Mouse (Mus musculus): ENCODE measurements at regions not wholly inside any gene's neighbourhood (a gene's known extent, or its start where the extent isn't known, plus 50 kb on each side); places are given as distances from the start of the nearest gene placed in this dataset.

GRCm38 (mm10) chr3:81279266-81279665 is 243.1 kb downstream of the Pdgfc start:
- in situ Hi-C loops (cut with MboI, MseI) = no loop called here

GRCm38 (mm10) chr3:81289762-81290161 is 253.5 kb downstream of the Pdgfc start:
- in situ Hi-C loops (cut with MboI, MseI) = loop anchor here in 1 of 2 experiments (5.0 kb wide), 1 partner anchor 98 kb away; no protein-coding TSS in a partner anchor

GRCm38 (mm10) chr3:81292404-81292803 is 256.2 kb downstream of the Pdgfc start:
- in situ Hi-C loops (cut with MboI, MseI) = no loop called here

- in situ Hi-C loops (cut with MboI, MseI) = no loop called here
These were observed 257.1 kb downstream of the Pdgfc start for GRCm38 (mm10) chr3:81293186-81293819.

GRCm38 (mm10) chr3:81304017-81304791 is 268.0 kb downstream of the Pdgfc start:
- in situ Hi-C loops (cut with MboI, MseI) = no loop called here

GRCm38 (mm10) chr3:81305412-81306165 is 269.4 kb downstream of the Pdgfc start:
- in situ Hi-C loops (cut with MboI, MseI) = no loop called here

- in situ Hi-C loops (cut with MboI, MseI) = no loop called here
These were observed 290.6 kb downstream of the Pdgfc start for GRCm38 (mm10) chr3:81326866-81327265.

- in situ Hi-C loops (cut with MboI, MseI) = no loop called here
These were observed 315.5 kb downstream of the Pdgfc start for GRCm38 (mm10) chr3:81351739-81352138.

- in situ Hi-C loops (cut with MboI, MseI) = no loop called here
These were observed 331.7 kb downstream of the Pdgfc start for GRCm38 (mm10) chr3:81367918-81368317.

GRCm38 (mm10) chr3:81368642-81369041 is 332.4 kb downstream of the Pdgfc start:
- in situ Hi-C loops (cut with MboI, MseI) = no loop called here

- in situ Hi-C loops (cut with MboI, MseI) = no loop called here
These were observed 333.5 kb downstream of the Pdgfc start for GRCm38 (mm10) chr3:81369742-81370141.

GRCm38 (mm10) chr3:81375990-81376389 is 339.8 kb downstream of the Pdgfc start:
- in situ Hi-C loops (cut with MboI, MseI) = no loop called here

- in situ Hi-C loops (cut with MboI, MseI) = no loop called here
These were observed 341.2 kb downstream of the Pdgfc start for GRCm38 (mm10) chr3:81377466-81377865.

GRCm38 (mm10) chr3:81379362-81379761 is 343.1 kb downstream of the Pdgfc start:
- in situ Hi-C loops (cut with MboI, MseI) = no loop called here

- in situ Hi-C loops (cut with MboI, MseI) = loop anchor here in 1 of 2 experiments (5.0 kb wide), 1 partner anchor 100 kb away; no protein-coding TSS in a partner anchor
These were observed 350.7 kb downstream of the Pdgfc start for GRCm38 (mm10) chr3:81386931-81387330.

GRCm38 (mm10) chr3:81387634-81388033 is 351.4 kb downstream of the Pdgfc start:
- in situ Hi-C loops (cut with MboI, MseI) = loop anchor here in 1 of 2 experiments (5.0 kb wide), 1 partner anchor 100 kb away; no protein-coding TSS in a partner anchor

- in situ Hi-C loops (cut with MboI, MseI) = loop anchor here in 1 of 2 experiments (5.0 kb wide), 1 partner anchor 75 kb away; no protein-coding TSS in a partner anchor
These were observed 361.0 kb downstream of the Pdgfc start for GRCm38 (mm10) chr3:81397212-81397611.

GRCm38 (mm10) chr3:81401028-81401427 is 364.8 kb downstream of the Pdgfc start:
- in situ Hi-C loops (cut with MboI, MseI) = no loop called here

GRCm38 (mm10) chr3:81408914-81409313 is 372.7 kb downstream of the Pdgfc start:
- in situ Hi-C loops (cut with MboI, MseI) = no loop called here

GRCm38 (mm10) chr3:81421875-81422274 is 385.7 kb downstream of the Pdgfc start:
- in situ Hi-C loops (cut with MboI, MseI) = no loop called here

- in situ Hi-C loops (cut with MboI, MseI) = no loop called here
These were observed 390.5 kb downstream of the Pdgfc start for GRCm38 (mm10) chr3:81426765-81427164.
